Mouse (Mus musculus): ENCODE data around the gene Kif5c. TPM values are rescaled to one million over a fixed set of nuclear protein-coding genes. Genes with fewer than 3 reads are reported as not detected.

Gene Kif5c
- polyA plus RNA-seq, 1 experiment from 2014 or later, result 96.4 TPM

GRCm38 (mm10) chr2:49582546-49582945 is 36.6 kb upstream of the Kif5c start:
- WGBS, result 93% methylated on average over 5 of the region's 5 CpGs
- no peaks in the 10 kb centered on the region for H3K9me3 ChIP-seq (ENCODE audit: control insufficient read depth, low read length)
- H3K27me3 ChIP-seq (ENCODE audit: control insufficient read depth, insufficient read depth, low read length), result no peaks in the 10 kb centered on the region
- H3K4me1 ChIP-seq (ENCODE audit: control insufficient read depth, insufficient read depth, low read length), result no peaks in the 10 kb centered on the region
- ATAC-seq (ENCODE audit: low FRiP score) (no peak), DNase-seq (ENCODE audit: low spot score, missing footprints) (no peak)
- no peak overlapping the region for H3K27ac ChIP-seq (ENCODE audit: low read depth, low read length)
- no peak overlapping the region for H3K9ac ChIP-seq (ENCODE audit: low read length)
- H3K36me3 ChIP-seq (ENCODE audit: control insufficient read depth, insufficient read depth, low read length), result no peaks in the 10 kb centered on the region
- H3K4me2 ChIP-seq, result no peak overlapping the region
- H3K4me3 ChIP-seq (ENCODE audit: low read depth, low read length), result no peak overlapping the region

GRCm38 (mm10) chr2:49583311-49583710 is 35.8 kb upstream of the Kif5c start:
- H3K27ac ChIP-seq (ENCODE audit: low read depth, low read length), result no peak overlapping the region
- ATAC-seq (ENCODE audit: low FRiP score) (no peak), DNase-seq (ENCODE audit: low spot score, missing footprints) (no peak)
- H3K4me1 ChIP-seq (ENCODE audit: control insufficient read depth, insufficient read depth, low read length), result no peaks in the 10 kb centered on the region
- H3K4me2 ChIP-seq, result no peak overlapping the region
- no peaks in the 10 kb centered on the region for H3K36me3 ChIP-seq (ENCODE audit: control insufficient read depth, insufficient read depth, low read length)
- H3K27me3 ChIP-seq (ENCODE audit: control insufficient read depth, insufficient read depth, low read length), result no peaks in the 10 kb centered on the region
- no peak overlapping the region for H3K4me3 ChIP-seq (ENCODE audit: low read depth, low read length)
- no peak overlapping the region for H3K9ac ChIP-seq (ENCODE audit: low read length)
- H3K9me3 ChIP-seq (ENCODE audit: control insufficient read depth, low read length), result no peaks in the 10 kb centered on the region
- WGBS, result 100% methylated on average over 2 of the region's 2 CpGs

GRCm38 (mm10) chr2:49590450-49590849 is 28.6 kb upstream of the Kif5c start:
- H3K27ac ChIP-seq (ENCODE audit: low read depth, low read length), result no peak overlapping the region
- H3K4me3 ChIP-seq (ENCODE audit: low read depth, low read length), result no peak overlapping the region
- no peak overlapping the region for H3K4me2 ChIP-seq
- H3K27me3 ChIP-seq (ENCODE audit: control insufficient read depth, insufficient read depth, low read length), result no peaks in the 10 kb centered on the region
- no peaks in the 10 kb centered on the region for H3K9me3 ChIP-seq (ENCODE audit: control insufficient read depth, low read length)
- 71% methylated on average over 5 of the region's 5 CpGs for WGBS
- no peaks in the 10 kb centered on the region for H3K36me3 ChIP-seq (ENCODE audit: control insufficient read depth, insufficient read depth, low read length)
- no peak for ATAC-seq (ENCODE audit: low FRiP score)
- DNase-seq (ENCODE audit: low spot score, missing footprints), result no peak
- no peaks in the 10 kb centered on the region for H3K4me1 ChIP-seq (ENCODE audit: control insufficient read depth, insufficient read depth, low read length)
- H3K9ac ChIP-seq (ENCODE audit: low read length), result no peak overlapping the region

- no peak for ATAC-seq (ENCODE audit: low FRiP score)
- H3K36me3 ChIP-seq (ENCODE audit: control insufficient read depth, insufficient read depth, low read length), result no peaks in the 10 kb centered on the region
- no peaks in the 10 kb centered on the region for H3K4me1 ChIP-seq (ENCODE audit: control insufficient read depth, insufficient read depth, low read length)
- H3K27me3 ChIP-seq (ENCODE audit: control insufficient read depth, insufficient read depth, low read length), result no peaks in the 10 kb centered on the region
- H3K4me2 ChIP-seq, result no peak overlapping the region
- H3K9ac ChIP-seq (ENCODE audit: low read length), result no peak overlapping the region
- no peaks in the 10 kb centered on the region for H3K9me3 ChIP-seq (ENCODE audit: control insufficient read depth, low read length)
- no peak overlapping the region for H3K27ac ChIP-seq (ENCODE audit: low read depth, low read length)
- H3K4me3 ChIP-seq (ENCODE audit: low read depth, low read length), result no peak overlapping the region
- peak; percentile 84 for DNase-seq (ENCODE audit: low spot score, missing footprints)
Observed at GRCm38 (mm10) chr2:49592926-49593325, 26.2 kb upstream of the Kif5c start.

- no peak overlapping the region for H3K4me3 ChIP-seq (ENCODE audit: low read depth, low read length)
- DNase-seq (ENCODE audit: low spot score, missing footprints), result no peak
- H3K36me3 ChIP-seq (ENCODE audit: control insufficient read depth, insufficient read depth, low read length), result no peaks in the 10 kb centered on the region
- ATAC-seq (ENCODE audit: low FRiP score), result no peak
- no peak overlapping the region for H3K27ac ChIP-seq (ENCODE audit: low read depth, low read length)
- H3K9me3 ChIP-seq (ENCODE audit: control insufficient read depth, low read length), result no peaks in the 10 kb centered on the region
- H3K4me1 ChIP-seq (ENCODE audit: control insufficient read depth, insufficient read depth, low read length), result no peaks in the 10 kb centered on the region
- no peak overlapping the region for H3K9ac ChIP-seq (ENCODE audit: low read length)
- WGBS, result 87% methylated on average over 7 of the region's 7 CpGs
- H3K4me2 ChIP-seq, result no peak overlapping the region
- H3K27me3 ChIP-seq (ENCODE audit: control insufficient read depth, insufficient read depth, low read length), result no peaks in the 10 kb centered on the region
Observed at GRCm38 (mm10) chr2:49594886-49595285, 24.2 kb upstream of the Kif5c start.

- Histone ChIP-seq H3K27ac (ENCODE audit: low read depth, low read length) (no peak overlapping the region), H3K9ac (ENCODE audit: low read length) (no peak overlapping the region), H3K9me3 (ENCODE audit: control insufficient read depth, low read length) (no peaks in the 10 kb centered on the region), H3K36me3 (ENCODE audit: control insufficient read depth, insufficient read depth, low read length) (no peaks in the 10 kb centered on the region), H3K4me1 (ENCODE audit: control insufficient read depth, insufficient read depth, low read length) (no peaks in the 10 kb centered on the region), H3K27me3 (ENCODE audit: control insufficient read depth, insufficient read depth, low read length) (no peaks in the 10 kb centered on the region), H3K4me2 (no peak overlapping the region), H3K4me3 (ENCODE audit: low read depth, low read length) (no peak overlapping the region)
- no peak for DNase-seq (ENCODE audit: low spot score, missing footprints)
- WGBS, result 82% methylated on average over 3 of the region's 3 CpGs
- ATAC-seq (ENCODE audit: low FRiP score), result no peak
Observed at GRCm38 (mm10) chr2:49596318-49596717, 22.8 kb upstream of the Kif5c start.

- Histone ChIP-seq H3K4me2 (no peak overlapping the region), H3K27ac (ENCODE audit: low read depth, low read length) (no peak overlapping the region), H3K4me3 (ENCODE audit: low read depth, low read length) (no peak overlapping the region), H3K9ac (ENCODE audit: low read length) (no peak overlapping the region), H3K9me3 (ENCODE audit: control insufficient read depth, low read length) (no peaks in the 10 kb centered on the region), H3K36me3 (ENCODE audit: control insufficient read depth, insufficient read depth, low read length) (no peaks in the 10 kb centered on the region), H3K4me1 (ENCODE audit: control insufficient read depth, insufficient read depth, low read length) (no peaks in the 10 kb centered on the region), H3K27me3 (ENCODE audit: control insufficient read depth, insufficient read depth, low read length) (no peaks in the 10 kb centered on the region)
- 81% methylated on average over 7 of the region's 7 CpGs for WGBS
- DNase-seq (ENCODE audit: low spot score, missing footprints) (no peak), ATAC-seq (ENCODE audit: low FRiP score) (no peak)
Observed at GRCm38 (mm10) chr2:49600021-49600681, 18.9 kb upstream of the Kif5c start.

GRCm38 (mm10) chr2:49602791-49603349 is 16.2 kb upstream of the Kif5c start:
- H3K27me3 ChIP-seq (ENCODE audit: control insufficient read depth, insufficient read depth, low read length), result no peaks in the 10 kb centered on the region
- H3K4me2 ChIP-seq, result no peak overlapping the region
- DNase-seq (ENCODE audit: low spot score, missing footprints) (peak; percentile 23), ATAC-seq (ENCODE audit: low FRiP score) (no peak)
- no peak overlapping the region for H3K9ac ChIP-seq (ENCODE audit: low read length)
- H3K9me3 ChIP-seq (ENCODE audit: control insufficient read depth, low read length), result no peaks in the 10 kb centered on the region
- no peaks in the 10 kb centered on the region for H3K4me1 ChIP-seq (ENCODE audit: control insufficient read depth, insufficient read depth, low read length)
- H3K4me3 ChIP-seq (ENCODE audit: low read depth, low read length), result no peak overlapping the region
- 84% methylated on average over 4 of the region's 4 CpGs for WGBS
- no peaks in the 10 kb centered on the region for H3K36me3 ChIP-seq (ENCODE audit: control insufficient read depth, insufficient read depth, low read length)
- no peak overlapping the region for H3K27ac ChIP-seq (ENCODE audit: low read depth, low read length)

- no peaks in the 10 kb centered on the region for H3K27me3 ChIP-seq (ENCODE audit: control insufficient read depth, insufficient read depth, low read length)
- DNase-seq (ENCODE audit: low spot score, missing footprints) (no peak), ATAC-seq (ENCODE audit: low FRiP score) (no peak)
- H3K36me3 ChIP-seq (ENCODE audit: control insufficient read depth, insufficient read depth, low read length), result no peaks in the 10 kb centered on the region
- no peaks in the 10 kb centered on the region for H3K9me3 ChIP-seq (ENCODE audit: control insufficient read depth, low read length)
- no peak overlapping the region for H3K27ac ChIP-seq (ENCODE audit: low read depth, low read length)
- H3K4me3 ChIP-seq (ENCODE audit: low read depth, low read length), result no peak overlapping the region
- 82% methylated on average over 5 of the region's 5 CpGs for WGBS
- no peak overlapping the region for H3K4me2 ChIP-seq
- H3K4me1 ChIP-seq (ENCODE audit: control insufficient read depth, insufficient read depth, low read length), result no peaks in the 10 kb centered on the region
- H3K9ac ChIP-seq (ENCODE audit: low read length), result no peak overlapping the region
Observed at GRCm38 (mm10) chr2:49609611-49610010, 9.5 kb upstream of the Kif5c start.
